Mouse (Mus musculus) CH12.LX (cell line): ENCODE data around the gene Atp6v0a4. TPM values are rescaled to one million over a fixed set of nuclear protein-coding genes. Genes with fewer than 3 reads are reported as not detected.

Experiments
- DNase-seq: peaks from one replicate; pipeline ENCODE4 v3.0.0-alpha.2; 2013; ENCODE audit errors: extremely low read depth
- H3K27ac ChIP-seq: 2 replicates; pipeline ENCODE4 v1.5.1; 2012; ENCODE audit warnings: low read depth, mild to moderate bottlenecking, control low read depth, moderate library complexity; ENCODE audit not compliant: insufficient read depth
- H3K27me3 ChIP-seq: replicated peaks from 2 replicates; pipeline ENCODE3; 2012; ENCODE audit warnings: inconsistent platforms
- H3K36me3 ChIP-seq, 2 experiments: replicated peaks in 1 of 2; 2 replicates each; pipeline versions ENCODE3 to v1.6.1; 2012; ENCODE audit warnings: inconsistent platforms in 1 of 2, low read length in 1 of 2, mild to moderate bottlenecking in 1 of 2, mixed read lengths in 1 of 2, moderate library complexity in 1 of 2; ENCODE audit not compliant: control insufficient read depth in 1 of 2, insufficient read depth in 1 of 2
- H3K4me1 ChIP-seq, 2 experiments: 2 replicates each; pipeline ENCODE4 v1.6.1; 2012; ENCODE audit warnings: inconsistent platforms in 1 of 2, moderate library complexity in 1 of 2; ENCODE audit not compliant: insufficient read depth in 2 of 2, control insufficient read depth in 1 of 2
- H3K4me2 ChIP-seq: 2 replicates; pipeline ENCODE4 v1.6.1; 2012; ENCODE audit warnings: low read depth, mild to moderate bottlenecking, control low read depth; ENCODE audit not compliant: poor library complexity, insufficient read depth, severe bottlenecking
- H3K4me3 ChIP-seq, 3 experiments: fragments of 150-350 bp in 1 of 3; sonication (generic) in 1 of 3; replicated peaks in 1 of 3; 2 replicates each; pipeline versions ENCODE3 to v1.5.1; 2011 to 2012; ENCODE audit warnings: low read depth in 2 of 3, low read length in 2 of 3, mild to moderate bottlenecking in 2 of 3, moderate library complexity in 2 of 3, control low read depth in 1 of 3, improper control_type of control experiment in 1 of 3, inconsistent platforms in 1 of 3, mixed read lengths in 1 of 3; ENCODE audit not compliant: poor library complexity in 1 of 3
- H3K79me2 ChIP-seq: replicated peaks from 2 replicates; pipeline ENCODE4 v1.6.1; 2012; ENCODE audit warnings: mild to moderate bottlenecking, moderate library complexity; ENCODE audit not compliant: control insufficient read depth, poor library complexity, insufficient read depth, severe bottlenecking; ENCODE audit errors: extremely low read depth
- H3K9ac ChIP-seq: 2 replicates; pipeline ENCODE4 v1.6.1; 2012; ENCODE audit warnings: low read depth, mild to moderate bottlenecking, control low read depth, moderate library complexity; ENCODE audit not compliant: insufficient read depth
- H3K9me3 ChIP-seq: replicated peaks from 2 replicates; pipeline ENCODE3; 2012; ENCODE audit warnings: low read length, inconsistent platforms, mixed read lengths
- ELF1 ChIP-seq: IDR thresholded peaks from 2 replicates; pipeline ENCODE4 v1.6.1; 2014; ENCODE audit warnings: low read depth, mild to moderate bottlenecking, inconsistent platforms, low read length, improper control_type of control experiment
- ETS1 ChIP-seq: conservative IDR thresholded peaks from 2 replicates; pipeline ENCODE4 v1.6.1; 2012; ENCODE audit warnings: low read depth, mild to moderate bottlenecking, inconsistent platforms, low read length, improper control_type of control experiment, moderate library complexity
- IRF4 ChIP-seq: IDR thresholded peaks from 2 replicates; pipeline ENCODE4 v1.6.1; 2014; ENCODE audit warnings: low read depth, mild to moderate bottlenecking, inconsistent platforms, low read length, improper control_type of control experiment
- JUN ChIP-seq: IDR thresholded peaks from 2 replicates; pipeline ENCODE4 v1.6.1; 2011; ENCODE audit warnings: low read depth, mild to moderate bottlenecking, low read length, improper control_type of control experiment, moderate library complexity; ENCODE audit not compliant: insufficient read depth
- JUND ChIP-seq: conservative IDR thresholded peaks from 2 replicates; pipeline ENCODE4 v1.6.1; 2011; ENCODE audit warnings: low read depth, low read length, improper control_type of control experiment
- MAX ChIP-seq: IDR thresholded peaks from 2 replicates; pipeline ENCODE4 v1.6.1; 2011; ENCODE audit warnings: low read length, improper control_type of control experiment
- MEF2A ChIP-seq: IDR thresholded peaks from 2 replicates; pipeline ENCODE4 v1.6.1; 2014; ENCODE audit warnings: low read depth, mild to moderate bottlenecking, inconsistent platforms, low read length, improper control_type of control experiment, borderline replicate concordance
- MXI1 ChIP-seq: IDR thresholded peaks from 2 replicates; pipeline ENCODE4 v1.6.1; 2011; ENCODE audit warnings: mild to moderate bottlenecking, low read depth, low read length, improper control_type of control experiment
- MYC ChIP-seq: IDR thresholded peaks from 2 replicates; pipeline ENCODE4 v1.6.1; 2011; ENCODE audit warnings: low read depth, mild to moderate bottlenecking, improper control_type of control experiment, low read length
- NELFE ChIP-seq: IDR thresholded peaks from 2 replicates; pipeline ENCODE4 v1.6.1; 2011; ENCODE audit warnings: low read depth, low read length, improper control_type of control experiment
- NRF1 ChIP-seq: IDR thresholded peaks from 2 replicates; pipeline ENCODE4 v1.6.1; 2014; ENCODE audit warnings: low read depth, mild to moderate bottlenecking, inconsistent platforms, low read length, improper control_type of control experiment, moderate library complexity
- PAX5 ChIP-seq: IDR thresholded peaks from 2 replicates; pipeline ENCODE4 v1.6.1; 2012; ENCODE audit warnings: low read length, inconsistent platforms, mixed read lengths
- POLR2AphosphoS2 ChIP-seq: IDR thresholded peaks from 2 replicates; pipeline ENCODE4 v1.6.1; 2011; ENCODE audit warnings: low read depth, low read length, improper control_type of control experiment
- RCOR1 ChIP-seq: conservative IDR thresholded peaks from 2 replicates; pipeline ENCODE4 v1.6.1; 2012; ENCODE audit warnings: low read depth, mild to moderate bottlenecking, inconsistent platforms, low read length, improper control_type of control experiment
- SMC3 ChIP-seq: IDR thresholded peaks from 2 replicates; pipeline ENCODE4 v1.6.1; 2011; ENCODE audit warnings: low read depth, low read length, improper control_type of control experiment
- TBP ChIP-seq: conservative IDR thresholded peaks from 2 replicates; pipeline ENCODE4 v1.6.1; 2011; ENCODE audit warnings: low read depth, low read length, improper control_type of control experiment
- USF2 ChIP-seq: conservative IDR thresholded peaks from 2 replicates; pipeline ENCODE4 v1.6.1; 2011; ENCODE audit warnings: low read depth, low read length, improper control_type of control experiment
- ZC3H11A ChIP-seq: IDR thresholded peaks from 2 replicates; pipeline ENCODE4 v1.6.1; 2012; ENCODE audit warnings: low read depth, mild to moderate bottlenecking, inconsistent platforms, low read length, improper control_type of control experiment
- ZKSCAN1 ChIP-seq: IDR thresholded peaks from 2 replicates; pipeline ENCODE4 v1.6.1; 2012; ENCODE audit warnings: low read depth, inconsistent platforms, low read length, improper control_type of control experiment, borderline replicate concordance
- ZMIZ1 ChIP-seq: IDR thresholded peaks from 2 replicates; pipeline ENCODE4 v1.6.1; 2012; ENCODE audit warnings: low read depth, mild to moderate bottlenecking, inconsistent platforms, low read length, improper control_type of control experiment
- ZNF384 ChIP-seq: IDR thresholded peaks from 2 replicates; pipeline ENCODE4 v1.6.1; 2012; ENCODE audit warnings: low read depth, low read length, improper control_type of control experiment, inconsistent platforms
- dilution Hi-C: fragments of 300-500 bp; cut with MboI; formaldehyde crosslinking; loops from 2 replicates; pipeline ENCODE4 v1.14.3; 2020; ENCODE audit warnings: low sequenced_read_pairs; ENCODE audit not compliant: extremely low pct_unique_long_range_greater_than_20kb, extremely low pct_ligation_motif_present
- in situ Hi-C: fragments of 300-500 bp; cut with MboI; formaldehyde crosslinking; loops from 3 replicates; pipeline ENCODE4 v1.14.3; 2019; ENCODE audit warnings: low sequenced_read_pairs, low pct_ligation_motif_present, low pct_unique_long_range_greater_than_20kb, mixed read lengths
- polyA plus RNA-seq: library from polyadenylated mRNA; unstranded; fragments of >175 nt; gene quantifications from 2 replicates; pipeline ENCODE4 v1.2.1, GENCODE M21; 2012; ENCODE audit warnings: low read depth; ENCODE audit not compliant: insufficient read length
- total RNA-seq, 2 experiments: library from RNA; depleted of rRNA; stranded (reverse); fragments of 300-350 nt in 1 of 2; fragments of >200 nt in 1 of 2; gene quantifications; 2 replicates each; pipeline ENCODE4 v1.2.3; 2012 to 2014

Atp6v0a4 gene
- total and polyA plus RNA-seq, 3 experiments, result not detected

DNA sequence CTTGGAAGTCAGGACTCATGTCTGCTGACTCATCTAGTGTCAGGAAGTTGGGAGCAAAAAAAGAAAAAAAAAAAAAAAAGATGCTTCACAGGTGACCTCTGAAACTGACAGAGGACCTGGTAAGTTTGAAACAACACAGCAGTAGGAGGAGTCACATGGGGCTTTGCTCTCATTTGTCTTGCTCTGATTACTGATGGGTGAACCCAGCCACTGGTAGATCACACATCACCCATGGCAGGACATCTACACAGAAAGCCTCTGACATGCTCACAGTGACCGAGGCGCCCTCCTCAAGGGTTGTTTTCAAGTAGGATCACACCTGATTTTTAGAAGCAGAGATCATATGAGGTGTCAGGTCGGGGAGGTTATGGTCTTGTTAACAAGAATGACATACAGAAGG lies 1.1 kb upstream of the Atp6v0a4 start:
- no peaks in the 10 kb centered on the region for H3K27me3 ChIP-seq
- peaks cover 0 to 16% of the 10 kb centered on the region in 2 experiments for H3K36me3 ChIP-seq
- H3K4me3 ChIP-seq, result no peak overlapping the region
- dilution Hi-C loops (no loop called here), in situ Hi-C loops (no loop called here)
- DNase-seq, result no peak
- H3K79me2 ChIP-seq, result no peaks in the 10 kb centered on the region
- no peak for TF ChIP-seq SMC3
- TF ChIP-seq ZMIZ1, result no peak
- no peak for TF ChIP-seq MEF2A
- TF ChIP-seq POLR2AphosphoS2, result no peak
- TF ChIP-seq NRF1, result no peak
- TF ChIP-seq PAX5, result no peak
- TF ChIP-seq ELF1, result no peak
- TF ChIP-seq ZC3H11A, result no peak
- no peak for TF ChIP-seq JUN
- no peak for TF ChIP-seq ETS1
- TF ChIP-seq RCOR1, result no peak
- no peak for TF ChIP-seq MXI1
- no peak for TF ChIP-seq MAX
- no peak for TF ChIP-seq NELFE
- TF ChIP-seq JUND, result no peak
- TF ChIP-seq IRF4, result no peak
- no peaks in the 10 kb centered on the region for H3K9me3 ChIP-seq
- no peak overlapping the region for H3K4me2 ChIP-seq
- H3K9ac ChIP-seq, result no peak overlapping the region
- no peaks in the 10 kb centered on the region for H3K4me1 ChIP-seq
- H3K27ac ChIP-seq, result no peak overlapping the region

DNA sequence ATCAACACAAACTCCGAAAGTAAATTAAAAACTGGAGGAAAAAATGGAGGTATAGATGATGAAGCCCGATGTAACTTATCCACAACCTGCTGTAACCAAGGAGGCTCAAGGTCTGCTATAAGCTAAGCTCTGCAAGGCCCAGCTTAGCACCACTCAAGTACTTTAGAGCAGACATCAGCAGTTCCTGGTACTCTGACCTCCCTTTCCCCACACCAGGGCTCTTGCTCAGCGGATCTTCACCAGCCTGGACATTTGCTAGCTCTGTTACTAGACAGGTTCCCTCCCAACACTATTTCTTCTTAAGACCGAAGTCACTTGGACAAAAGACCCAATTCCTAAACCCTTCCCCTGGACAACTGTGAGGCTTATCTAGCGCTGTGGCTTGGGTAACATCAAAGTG lies 496 bp upstream of the Atp6v0a4 start:
- in situ Hi-C loops (no loop called here), dilution Hi-C loops (no loop called here)
- no peak overlapping the region for H3K27ac ChIP-seq
- H3K36me3 ChIP-seq, result peaks cover 0 to 13% of the 10 kb centered on the region in 2 experiments
- no peaks in the 10 kb centered on the region for H3K4me1 ChIP-seq
- no peaks in the 10 kb centered on the region for H3K9me3 ChIP-seq
- H3K4me2 ChIP-seq, result no peak overlapping the region
- H3K27me3 ChIP-seq, result no peaks in the 10 kb centered on the region
- TF ChIP-seq USF2 (no peak), ZNF384 (no peak), MYC (no peak), TBP (no peak), ZKSCAN1 (no peak), SMC3 (no peak)
- H3K79me2 ChIP-seq, result no peaks in the 10 kb centered on the region
- no peak overlapping the region for H3K4me3 ChIP-seq
- no peak for DNase-seq
- no peak overlapping the region for H3K9ac ChIP-seq
